Mouse (Mus musculus) heart, adult 18-20 months (tissue): ENCODE data around the gene Klf2. TPM values are rescaled to one million over a fixed set of nuclear protein-coding genes. Genes with fewer than 3 reads are reported as not detected.
A peak's percentile ranks its signal among the peaks of the same experiment; 100 is the strongest.

Experiments used
- DNase-seq, 2 experiments: peaks; one replicate each; pipeline ENCODE4 v3.0.0; 2021 to 2022; ENCODE audit warnings: mixed read lengths in 1 of 2
- total RNA-seq, 2 experiments: library from RNA; stranded (reverse); gene quantifications; 2 replicates each; pipeline ENCODE4 v1.2.3; 2021

Klf2 gene
- total RNA-seq, 2 experiments from 2014 or later: 74.3 to 76.9 TPM

DNA sequence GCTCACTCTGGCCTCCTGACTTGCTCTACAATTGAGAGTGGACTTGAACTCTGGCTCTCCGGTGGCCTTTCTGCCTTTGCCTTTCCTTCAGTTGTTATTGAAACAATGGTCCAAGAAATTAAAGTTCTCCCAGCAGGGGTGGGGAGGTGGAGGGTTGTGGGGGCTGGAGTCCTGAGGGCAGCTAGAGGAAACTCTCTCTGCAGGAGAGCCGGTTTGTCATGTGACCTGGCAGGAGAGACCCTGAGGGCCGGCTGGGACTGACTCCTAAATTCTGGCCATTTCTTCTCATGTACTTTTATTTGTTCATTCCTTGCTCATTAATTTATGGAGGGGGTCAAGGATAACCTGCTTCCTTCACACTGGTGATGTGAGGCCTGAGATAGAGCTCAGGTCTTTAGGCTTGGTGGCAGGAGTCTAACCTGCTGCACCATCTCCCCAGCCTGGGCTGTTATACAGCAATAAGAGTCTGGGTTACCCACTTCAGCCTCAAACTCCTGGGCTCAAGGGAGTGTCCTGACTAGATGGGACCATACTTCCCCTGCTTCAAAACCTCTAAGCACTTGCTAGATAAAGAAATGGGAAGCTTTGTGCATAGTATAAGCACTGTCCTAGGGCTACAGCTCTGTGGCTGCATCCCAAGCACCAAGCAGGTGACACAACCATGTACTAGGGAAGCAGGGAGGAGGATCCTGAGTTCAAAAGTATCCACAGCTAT lies 14.8 kb downstream of the Klf2 start:
- DNase-seq: no peak

DNA sequence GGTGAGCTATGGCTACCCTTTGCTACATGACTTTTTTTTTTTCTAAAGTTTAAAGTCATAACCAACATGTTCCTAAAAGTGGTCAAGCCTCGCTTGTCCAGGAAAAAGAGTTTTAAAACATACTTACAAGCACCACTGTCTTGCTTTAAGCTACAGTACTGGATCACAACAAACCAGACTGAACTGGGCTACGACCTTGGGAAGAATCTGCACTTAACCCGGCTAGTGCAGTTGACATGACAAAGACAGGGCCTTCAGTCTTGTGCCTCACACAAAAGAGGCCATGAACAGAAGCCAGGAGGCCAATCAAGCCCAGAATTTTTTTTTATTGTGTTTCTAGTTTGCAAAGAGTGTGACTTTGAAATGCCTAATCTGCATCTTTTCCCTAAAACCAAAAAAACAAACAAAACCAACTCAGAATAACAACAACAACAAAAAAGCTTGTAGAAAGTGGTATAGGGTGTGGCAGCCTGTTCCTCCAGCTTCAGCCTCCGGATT lies 15.4 kb downstream of the Klf2 start:
- DNase-seq: no peak

DNA sequence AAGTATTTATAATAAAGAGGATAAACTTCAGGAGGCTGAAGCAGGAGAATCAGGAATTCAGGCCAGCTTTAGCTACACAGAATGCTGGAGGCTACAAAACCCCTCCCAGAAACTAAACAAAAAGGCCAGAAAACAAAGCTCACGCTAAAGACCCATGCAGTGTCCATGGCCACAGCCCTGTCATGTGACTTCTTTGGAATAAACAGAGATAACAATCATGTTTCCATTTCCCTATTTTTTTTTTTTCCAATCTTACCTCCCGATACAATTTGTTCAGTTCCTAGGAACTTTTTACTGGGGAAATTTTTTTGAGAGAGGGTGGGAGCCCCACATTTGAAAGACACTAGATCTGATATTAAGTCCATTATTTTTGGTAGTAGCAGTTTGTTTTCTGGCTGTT lies 17.4 kb downstream of the Klf2 start:
- DNase-seq: peak in 1 of 2 experiments; percentile 48

DNA sequence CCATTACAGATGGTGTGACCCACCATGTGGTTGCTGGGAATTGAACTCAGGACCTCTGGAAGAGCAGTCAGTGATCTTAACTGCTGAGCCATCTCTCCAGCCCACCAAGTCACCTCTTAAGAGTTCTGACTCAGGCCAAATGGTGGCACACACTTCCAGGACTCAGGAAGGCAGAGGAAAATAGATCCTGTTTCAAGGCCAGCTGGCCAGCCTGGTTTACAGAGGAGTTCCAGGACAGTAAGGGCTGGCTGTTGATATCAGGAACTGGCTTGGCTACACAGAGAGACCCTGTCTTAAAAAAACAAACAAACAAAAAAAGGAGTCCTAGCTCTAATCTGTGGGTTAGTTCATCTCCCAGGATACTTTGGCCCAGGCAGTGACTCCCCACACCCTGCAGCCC lies 18.2 kb downstream of the Klf2 start:
- peak; percentile 38 to 43 for DNase-seq

DNA sequence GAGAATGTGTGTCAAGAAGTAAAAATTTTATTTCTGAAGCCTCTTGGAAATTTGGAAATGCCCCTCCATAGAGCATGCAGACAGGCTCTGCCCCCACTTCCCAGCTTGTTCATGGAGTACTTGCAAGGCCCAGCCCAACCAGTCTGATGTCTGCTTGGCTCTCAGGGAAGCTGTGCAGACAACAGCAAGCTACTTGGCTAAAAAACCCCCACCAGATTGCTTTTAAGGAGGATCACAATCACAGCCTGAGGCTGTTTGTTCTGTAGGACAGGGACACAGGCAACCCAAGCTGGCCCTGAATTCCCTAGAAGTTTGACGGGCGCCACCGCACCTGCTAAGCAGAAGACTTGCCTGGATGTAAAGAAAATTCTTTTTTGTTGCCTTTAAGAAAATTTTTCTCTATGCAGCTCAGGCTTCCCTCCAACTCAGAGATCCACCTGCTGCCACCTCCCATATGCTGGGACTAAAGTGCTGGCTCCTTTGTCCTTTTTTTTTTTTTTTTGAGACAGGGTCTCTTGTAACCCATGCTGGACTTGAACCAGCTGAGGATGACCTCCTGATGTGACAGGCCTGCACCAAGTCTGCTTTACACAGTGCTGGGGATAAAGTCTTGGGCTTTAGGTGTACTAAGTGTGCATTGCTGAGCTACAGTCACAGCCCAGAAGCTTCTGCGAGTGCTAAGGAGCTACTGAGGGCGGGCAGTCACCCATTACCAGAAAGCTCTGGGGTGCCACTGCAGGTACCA lies 23.9 kb downstream of the Klf2 start:
- DNase-seq: no peak

DNA sequence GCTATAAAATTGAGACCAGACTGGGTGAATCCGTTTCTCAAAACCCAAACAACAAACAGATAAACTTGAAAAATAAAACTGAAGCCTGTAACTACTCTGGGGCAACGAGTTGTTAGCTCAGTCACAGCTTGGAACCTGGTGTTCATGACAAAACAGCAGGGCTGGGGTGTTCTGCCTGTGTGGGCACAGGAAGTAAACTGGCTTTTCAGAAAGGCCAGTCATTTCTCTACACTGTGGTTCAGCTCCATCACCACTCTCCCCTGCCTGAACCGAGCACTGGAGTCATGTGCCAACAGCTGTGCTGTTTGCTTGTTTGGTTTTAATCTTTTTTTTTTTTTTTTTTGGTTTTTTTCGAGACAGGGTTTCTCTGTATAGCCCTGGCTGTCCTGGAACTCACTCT lies 24.9 kb downstream of the Klf2 start:
- DNase-seq: no peak

DNA sequence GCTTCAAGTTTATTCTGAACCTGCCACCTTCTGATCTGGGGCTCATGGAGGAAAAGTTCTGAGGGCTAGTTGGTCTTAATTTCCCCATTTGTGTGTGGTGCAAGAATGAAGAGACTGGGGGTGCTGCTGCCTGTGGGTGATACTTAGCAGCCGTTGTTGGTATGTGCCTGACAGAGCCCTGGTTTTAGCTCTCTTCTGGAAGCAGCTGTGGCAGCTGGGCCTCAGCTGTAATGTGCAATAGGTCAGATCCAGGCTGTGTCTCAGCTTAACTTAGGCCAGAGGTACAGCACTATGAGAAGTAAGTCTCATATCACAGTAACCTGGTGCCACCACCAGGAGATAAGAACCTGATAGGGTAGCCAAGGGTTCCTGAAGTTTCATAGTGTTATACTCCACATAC lies 28.7 kb downstream of the Klf2 start:
- DNase-seq: no peak

DNA sequence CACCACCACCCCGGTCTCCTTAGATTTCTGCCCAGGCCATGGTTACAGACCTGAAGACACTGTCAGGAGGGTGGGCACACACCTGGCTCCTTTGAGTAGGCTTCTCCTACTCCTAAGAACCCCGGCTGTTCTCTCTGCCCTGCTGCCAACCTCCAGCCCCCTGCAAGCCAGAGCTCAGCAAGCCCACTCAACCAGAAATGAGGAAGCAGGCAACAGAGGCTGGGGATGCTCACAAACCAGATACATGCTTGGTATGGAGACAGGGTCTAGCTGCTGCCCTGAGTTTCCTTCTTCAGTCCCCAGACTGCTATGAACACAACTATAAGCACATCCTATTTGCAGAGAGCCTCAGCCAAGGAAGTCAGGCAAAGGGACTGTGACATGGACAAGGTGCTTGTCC lies 29.3 kb downstream of the Klf2 start:
- no peak for DNase-seq

DNA sequence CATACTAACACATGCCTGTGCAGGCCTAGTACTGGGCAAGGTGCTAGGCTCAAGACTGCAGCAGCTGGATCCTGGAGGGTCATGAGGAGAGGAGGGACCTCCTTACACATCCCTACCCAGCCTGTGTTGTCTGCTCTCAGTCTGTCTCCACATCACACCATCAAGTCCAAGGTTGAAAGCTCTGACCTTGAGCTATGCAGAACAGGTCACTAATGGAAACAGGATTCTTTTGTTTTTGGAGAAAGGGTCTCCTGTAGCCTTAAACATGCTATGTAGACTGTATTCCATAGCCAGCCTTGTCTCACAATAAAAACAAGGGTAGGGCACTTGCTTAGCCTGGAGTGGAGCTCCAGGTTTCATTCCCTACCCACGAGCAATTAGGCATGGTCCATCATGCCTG lies 30.1 kb downstream of the Klf2 start:
- no peak for DNase-seq

DNA sequence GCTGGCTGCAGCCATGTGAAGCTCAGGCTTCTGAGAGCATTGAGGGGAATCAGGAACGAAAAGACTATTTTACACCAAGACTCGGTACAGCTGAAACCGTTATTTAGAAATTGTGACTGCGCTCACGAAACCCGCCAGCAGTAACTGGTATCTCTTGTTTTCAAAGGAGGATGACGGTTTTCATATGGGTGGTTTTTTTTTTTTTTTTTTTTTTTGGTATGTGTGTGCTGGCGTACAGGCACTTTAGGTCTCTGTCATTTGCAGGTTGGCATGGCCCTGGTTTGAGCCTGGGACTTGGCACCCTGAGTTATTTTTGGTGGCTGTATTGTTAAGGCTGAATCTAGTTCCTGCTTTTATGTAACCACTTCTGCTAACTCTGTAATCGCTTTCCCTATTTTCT lies 31.0 kb downstream of the Klf2 start:
- peak in 1 of 2 experiments; percentile 60 for DNase-seq

DNA sequence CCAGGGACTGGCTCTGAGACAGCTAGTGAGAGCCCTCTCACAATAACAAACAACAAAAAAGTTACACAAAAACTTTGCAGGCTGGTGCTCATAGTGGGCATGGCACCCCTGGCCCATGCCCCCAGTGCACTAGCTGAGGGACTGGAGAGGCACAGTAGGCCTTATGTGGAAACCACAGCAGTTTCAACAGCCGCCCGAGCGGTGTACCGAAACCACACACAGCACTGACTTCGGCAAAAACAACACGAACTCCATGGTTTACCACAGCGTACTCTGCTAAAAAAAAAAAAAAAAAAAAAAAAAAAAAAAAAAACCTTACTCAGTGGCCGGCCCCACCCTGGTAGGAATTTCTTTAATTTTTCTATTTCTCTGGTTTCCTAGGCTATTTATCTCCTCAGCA lies 31.9 kb downstream of the Klf2 start:
- DNase-seq: peak in 1 of 2 experiments; percentile 60

DNA sequence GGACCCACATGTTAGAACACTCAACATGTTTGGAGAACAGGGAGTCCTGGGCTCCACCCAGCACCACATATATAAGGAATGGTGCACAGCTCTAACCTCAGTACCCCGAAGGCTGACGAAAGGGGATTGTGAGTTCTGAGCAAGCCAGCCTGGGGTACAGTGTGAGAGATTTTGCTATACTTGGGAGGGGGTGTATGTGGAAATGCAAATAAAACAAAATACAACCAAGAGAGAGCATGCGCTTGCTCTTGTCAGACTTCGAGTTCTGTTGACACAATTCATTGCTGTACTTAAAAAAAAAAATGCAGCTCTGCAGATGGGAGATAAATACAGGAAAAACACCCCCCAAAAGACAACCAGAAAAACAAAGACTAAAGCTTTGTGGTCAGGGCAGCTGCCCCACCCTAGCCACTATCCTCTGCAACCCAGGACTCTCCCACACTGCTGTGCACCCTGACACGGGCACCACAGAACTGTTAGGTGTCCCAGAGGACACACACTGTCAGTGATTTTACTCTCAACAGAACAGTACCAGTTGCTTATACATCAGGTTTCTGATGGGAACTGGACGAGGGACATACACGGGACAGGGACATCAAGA lies 32.7 kb downstream of the Klf2 start:
- no peak for DNase-seq

DNA sequence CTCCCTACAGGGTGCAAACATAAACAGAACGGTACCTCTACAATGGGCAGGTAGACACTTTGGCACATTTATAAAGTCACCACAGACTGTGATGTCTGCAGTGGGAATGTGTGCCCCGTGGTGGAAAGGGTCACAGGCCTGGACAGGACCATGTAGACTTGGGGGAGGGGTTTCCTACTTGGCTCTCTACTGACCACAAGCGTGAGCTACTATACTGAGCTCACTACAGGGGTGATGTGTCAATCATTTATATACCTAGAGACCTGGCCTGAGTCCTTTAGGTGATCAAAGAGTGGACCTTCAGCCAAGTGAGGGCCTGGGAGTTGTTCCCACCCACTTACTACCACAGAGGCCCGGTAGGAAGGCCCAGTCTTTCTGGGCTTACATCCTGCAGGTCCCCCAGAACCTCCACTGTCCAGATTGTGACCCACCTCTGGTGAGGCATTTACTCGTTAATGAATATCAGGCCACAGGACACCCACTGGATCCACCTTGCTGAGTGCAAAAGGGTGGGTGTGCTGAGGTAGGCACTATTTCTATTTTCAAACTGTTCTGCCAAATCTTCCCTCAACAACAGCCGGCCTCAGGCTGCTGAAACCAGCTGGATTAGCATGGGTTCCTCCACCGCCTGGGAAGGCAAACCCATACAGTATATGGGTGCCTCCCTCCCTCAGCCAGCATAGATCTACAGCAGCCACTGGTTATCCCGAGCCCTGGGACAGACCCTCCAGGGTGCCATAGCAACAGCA lies 34.3 kb downstream of the Klf2 start:
- DNase-seq: no peak

DNA sequence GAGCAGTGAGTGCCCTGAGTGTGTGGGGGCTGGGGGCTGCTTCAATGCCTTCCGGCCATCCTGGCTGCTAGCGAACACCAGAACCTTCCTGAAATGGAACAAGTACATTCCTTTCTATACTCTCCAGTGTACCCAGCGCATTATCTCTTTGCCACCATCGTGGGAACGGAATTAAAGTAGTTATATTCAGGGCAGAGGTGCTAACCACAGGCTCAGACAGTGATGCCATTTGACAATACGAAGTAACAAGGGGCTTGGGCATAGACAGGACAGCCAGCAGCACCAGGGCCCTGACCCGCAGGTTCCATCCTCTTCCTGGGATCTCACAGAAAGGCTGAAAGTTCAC lies 34.8 kb downstream of the Klf2 start:
- no peak for DNase-seq

DNA sequence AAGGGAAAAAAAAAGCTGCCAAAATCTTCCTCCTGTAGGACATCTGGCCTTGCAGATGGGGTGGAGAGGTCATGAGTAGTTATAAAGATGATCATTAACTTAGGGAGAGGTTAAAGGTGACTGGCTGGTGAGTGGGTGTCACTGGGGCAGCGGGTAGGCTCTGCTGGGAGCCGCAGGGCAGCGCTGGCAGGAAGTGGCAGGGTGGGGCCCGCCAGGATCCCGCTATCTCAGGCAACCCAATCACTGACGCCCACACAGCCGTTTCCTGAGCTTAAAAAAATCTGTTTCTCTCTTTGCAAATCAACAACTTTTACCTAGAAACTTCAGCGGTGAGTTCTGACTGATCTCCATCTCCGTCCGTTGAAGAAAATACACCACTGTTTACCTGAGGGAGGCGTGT lies 35.4 kb downstream of the Klf2 start:
- peak; percentile 63 to 86 for DNase-seq

DNA sequence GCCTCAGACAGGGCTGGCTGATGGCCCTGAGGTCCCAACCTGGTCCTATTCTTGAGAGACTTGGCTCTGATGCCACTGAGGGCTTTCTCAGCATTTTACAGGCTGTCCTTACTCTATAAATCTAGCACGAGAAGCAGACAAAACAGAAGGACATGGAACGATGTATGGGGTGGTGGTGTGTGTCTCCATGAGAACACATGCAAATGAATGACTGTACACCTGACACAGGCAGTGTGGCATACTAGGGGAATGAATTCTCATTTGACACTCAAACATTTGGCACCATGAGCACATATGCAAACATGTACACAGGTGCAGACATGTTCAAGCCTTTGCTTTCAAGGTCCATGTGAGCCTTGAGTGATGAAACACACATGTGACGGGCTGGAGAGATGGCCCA lies 37.8 kb downstream of the Klf2 start:
- no peak for DNase-seq

DNA sequence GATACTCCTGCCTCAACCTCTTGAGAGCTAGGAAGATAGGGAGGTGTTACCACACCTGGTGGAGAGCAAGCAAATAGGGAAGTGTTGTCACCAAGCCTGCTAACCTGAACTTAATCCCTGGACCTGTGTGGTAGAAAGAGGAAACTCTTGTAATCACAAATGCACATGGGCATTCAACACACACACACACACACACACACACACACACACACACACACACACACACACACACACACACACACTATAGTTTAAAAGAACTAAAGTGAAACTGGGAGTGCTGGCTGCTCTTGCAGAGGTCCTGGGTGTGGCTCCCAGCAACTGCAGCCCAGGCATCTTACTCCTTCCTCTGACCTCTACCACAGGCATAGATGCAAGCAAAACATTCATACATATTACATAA lies 41.3 kb downstream of the Klf2 start:
- peak in 1 of 2 experiments; percentile 48 for DNase-seq

DNA sequence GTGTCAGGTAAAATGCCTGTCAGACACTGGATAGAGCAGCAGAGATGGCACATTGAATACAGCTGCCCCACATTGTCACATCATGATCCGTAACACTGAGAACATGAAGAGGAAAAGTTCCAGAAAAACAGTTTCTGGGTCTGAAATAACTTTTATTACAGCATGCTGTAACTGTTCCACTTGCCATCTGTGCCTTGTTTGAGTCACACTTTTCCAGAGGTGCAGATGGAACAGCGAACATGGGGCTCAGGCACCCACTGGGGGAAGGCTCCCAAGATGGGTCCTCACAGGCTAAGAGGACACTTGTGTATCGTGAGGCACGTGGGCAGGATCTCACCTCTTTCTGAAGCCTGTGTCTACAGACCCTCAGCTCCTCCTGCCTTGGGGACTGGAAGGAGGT lies 43.9 kb downstream of the Klf2 start:
- no peak for DNase-seq

DNA sequence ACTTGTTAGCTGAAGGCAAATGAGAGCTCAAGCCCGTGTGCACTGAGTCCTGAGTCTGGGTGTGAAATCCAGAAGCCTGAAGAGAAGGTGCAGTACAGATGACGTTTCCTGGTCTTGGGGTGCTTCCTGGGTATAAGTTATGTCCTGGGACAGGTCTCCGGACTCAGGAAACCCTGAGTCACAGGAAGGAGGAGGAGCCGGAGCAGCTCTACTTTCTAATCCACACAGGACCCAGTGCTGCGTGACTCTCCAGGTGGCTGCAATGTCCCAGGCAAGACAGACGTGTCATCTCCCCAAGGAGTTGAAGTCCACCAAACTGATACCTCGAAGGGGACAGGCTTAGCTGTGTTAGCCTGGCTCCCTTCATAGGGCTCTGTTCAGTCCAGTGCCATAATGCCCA lies 44.6 kb downstream of the Klf2 start:
- peak; percentile 39 to 67 for DNase-seq

DNA sequence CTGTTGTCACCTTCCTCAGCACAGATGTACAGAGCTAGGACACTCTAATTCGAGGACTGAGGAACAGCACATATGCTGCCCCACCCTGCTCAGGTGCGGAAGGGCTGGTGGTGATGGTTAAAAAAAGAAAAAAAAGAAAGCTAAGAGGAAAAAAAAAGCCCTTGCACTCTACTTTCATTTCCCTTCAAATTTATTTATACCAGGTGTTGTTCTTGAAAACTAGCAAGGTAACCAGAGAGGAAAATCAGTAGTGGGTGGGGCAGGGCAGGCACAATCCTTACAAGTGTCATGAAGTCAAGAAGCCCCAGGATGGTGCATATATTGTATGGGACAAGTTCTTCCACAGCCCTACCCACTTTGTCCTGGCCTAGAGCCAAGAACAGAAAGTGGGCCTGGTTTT lies 46.2 kb downstream of the Klf2 start:
- peak in 1 of 2 experiments; percentile 38 for DNase-seq

DNA sequence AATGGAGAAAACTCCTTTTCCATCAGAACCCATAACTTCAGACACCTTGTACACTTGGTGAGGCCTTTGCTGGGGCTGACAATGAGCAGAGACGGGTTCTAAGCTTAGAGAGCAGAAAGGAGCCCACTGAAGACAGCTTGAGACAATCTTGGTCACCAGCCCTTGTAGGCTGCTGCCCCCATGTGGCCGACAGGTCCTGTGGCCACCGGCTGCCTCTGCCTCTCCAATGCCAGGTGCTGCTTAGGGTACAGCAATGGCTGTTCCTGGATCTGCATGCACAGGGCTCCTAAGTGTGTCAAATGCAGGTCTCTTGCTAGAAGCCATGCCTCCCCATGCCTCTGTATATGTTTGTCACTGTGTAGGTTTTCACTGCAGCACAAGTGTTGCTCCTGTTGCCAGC lies 47.0 kb downstream of the Klf2 start:
- peak; percentile 86 to 90 for DNase-seq

DNA sequence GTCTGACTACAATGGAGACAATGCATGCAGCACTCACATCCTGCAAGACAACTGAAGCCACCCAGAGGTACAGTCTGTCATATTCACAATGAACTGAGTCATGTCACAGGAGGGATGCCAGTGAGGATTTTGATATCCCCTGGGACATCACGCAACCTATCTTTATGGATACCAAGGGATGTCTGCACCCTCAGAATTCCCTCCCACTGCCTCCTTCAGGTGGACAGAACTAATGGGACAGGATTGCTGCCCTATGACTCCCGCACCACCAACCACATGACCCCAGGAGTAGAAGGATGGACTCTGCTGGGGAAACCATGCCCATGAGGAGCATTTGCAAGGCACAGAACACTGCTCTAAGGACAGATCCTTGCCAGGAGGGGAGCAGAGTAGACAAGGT lies 47.6 kb downstream of the Klf2 start:
- DNase-seq: no peak
